Mouse (Mus musculus) liver, embryonic 15.5 days (tissue): ENCODE measurements around the gene Atp9a. TPM values are rescaled to one million over a fixed set of nuclear protein-coding genes. Genes with fewer than 3 reads are reported as not detected.

Experiments
- ATAC-seq: fragments of 200-750 bp; cut with Nextera tagmentation; 2 replicates; pipeline ENCODE4 v1.8.0; 2017; ENCODE audit warnings: moderate number of reproducible peaks, mild to moderate bottlenecking, moderate library complexity; ENCODE audit not compliant: insufficient read depth
- H3K27ac ChIP-seq: fragments of 300-500 bp; sonication (generic); replicated peaks from 2 replicates; pipeline ENCODE4 v1.5.1; 2015; ENCODE audit warnings: mild to moderate bottlenecking, inconsistent platforms
- H3K27me3 ChIP-seq: fragments of 300-500 bp; sonication (generic); 2 replicates; pipeline ENCODE4 v1.6.1; 2015; ENCODE audit warnings: mild to moderate bottlenecking, inconsistent platforms
- H3K36me3 ChIP-seq: fragments of 300-500 bp; sonication (generic); replicated peaks from 2 replicates; pipeline ENCODE4 v1.6.1; 2015; ENCODE audit warnings: moderate library complexity, mild to moderate bottlenecking, inconsistent platforms
- H3K4me1 ChIP-seq: fragments of 300-500 bp; sonication (generic); replicated peaks from 2 replicates; pipeline ENCODE4 v1.6.1; 2015; ENCODE audit warnings: inconsistent platforms
- H3K4me2 ChIP-seq: fragments of 300-500 bp; sonication (generic); 2 replicates; pipeline ENCODE4 v1.6.1; 2015; ENCODE audit warnings: moderate library complexity, mild to moderate bottlenecking, inconsistent platforms
- H3K4me3 ChIP-seq: fragments of 300-500 bp; sonication (generic); replicated peaks from 2 replicates; pipeline ENCODE4 v1.5.1; 2015; ENCODE audit warnings: mild to moderate bottlenecking, inconsistent platforms
- H3K9ac ChIP-seq: fragments of 300-500 bp; sonication (generic); 2 replicates; pipeline ENCODE4 v1.6.1; 2015; ENCODE audit warnings: moderate library complexity, mild to moderate bottlenecking, inconsistent platforms
- H3K9me3 ChIP-seq: fragments of 300-500 bp; sonication (generic); replicated peaks from 2 replicates; pipeline ENCODE4 v1.6.1; 2016; ENCODE audit warnings: inconsistent platforms
- WGBS: fragments of 180-500 bp; shearing (Covaris S2); methylation state at CpG from one replicate; pipeline ENCODE4 v1.1.7; 2015; ENCODE audit warnings: mixed read lengths; ENCODE audit not compliant: insufficient replicate concordance; 5-methylcytosine and 5-hydroxymethylcytosine counted together
- polyA plus RNA-seq: library from polyadenylated mRNA; unstranded; fragments of >200 nt; fragmentation: Nextera tagmentation; extraction: Ambion mirVana; gene quantifications from 2 replicates; pipeline ENCODE4 v1.2.1, GENCODE M21; 2015

The Atp9a gene
- polyA plus RNA-seq, 1 experiment from 2014 or later: 3.3 TPM

GRCm38 (mm10) chr2:168712199-168713176, 29.7 kb downstream of the Atp9a start:
- H3K9ac ChIP-seq: no peak overlapping the region
- H3K27ac ChIP-seq: no peak overlapping the region
- H3K36me3 ChIP-seq: no peaks in the 10 kb centered on the region
- H3K4me1 ChIP-seq: no peaks in the 10 kb centered on the region
- H3K4me2 ChIP-seq: no peak overlapping the region
- no peaks in the 10 kb centered on the region for H3K9me3 ChIP-seq
- H3K27me3 ChIP-seq: no peaks in the 10 kb centered on the region
- H3K4me3 ChIP-seq: no peak overlapping the region
- WGBS: 70% methylated on average over 20 of the region's 20 CpGs
- no peak for ATAC-seq

DNA sequence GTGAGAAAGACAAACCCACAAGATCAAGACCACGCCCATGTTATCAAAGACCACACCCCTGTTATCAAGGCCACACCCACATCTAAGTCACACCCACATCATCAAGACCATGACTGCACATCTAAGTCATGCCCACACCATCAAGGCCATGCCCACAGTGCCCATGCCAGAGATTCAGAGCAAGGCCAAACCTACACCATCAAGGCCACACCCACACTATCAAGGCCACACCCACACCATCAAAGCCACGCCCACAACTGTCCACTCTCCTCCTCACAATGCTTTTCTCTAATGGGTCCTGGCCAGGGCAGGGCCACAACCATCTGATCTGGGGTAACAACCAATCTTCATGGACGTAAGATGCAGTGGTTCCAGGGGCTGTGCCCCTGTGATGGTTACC, 31.2 kb downstream of the Atp9a start:
- Histone ChIP-seq H3K4me2 (no peak overlapping the region), H3K27ac (no peak overlapping the region), H3K36me3 (no peaks in the 10 kb centered on the region), H3K4me3 (no peak overlapping the region), H3K9me3 (no peaks in the 10 kb centered on the region), H3K9ac (no peak overlapping the region), H3K4me1 (no peaks in the 10 kb centered on the region), H3K27me3 (no peaks in the 10 kb centered on the region)
- 43% methylated on average over 3 of the region's 3 CpGs for WGBS
- ATAC-seq: no peak

DNA sequence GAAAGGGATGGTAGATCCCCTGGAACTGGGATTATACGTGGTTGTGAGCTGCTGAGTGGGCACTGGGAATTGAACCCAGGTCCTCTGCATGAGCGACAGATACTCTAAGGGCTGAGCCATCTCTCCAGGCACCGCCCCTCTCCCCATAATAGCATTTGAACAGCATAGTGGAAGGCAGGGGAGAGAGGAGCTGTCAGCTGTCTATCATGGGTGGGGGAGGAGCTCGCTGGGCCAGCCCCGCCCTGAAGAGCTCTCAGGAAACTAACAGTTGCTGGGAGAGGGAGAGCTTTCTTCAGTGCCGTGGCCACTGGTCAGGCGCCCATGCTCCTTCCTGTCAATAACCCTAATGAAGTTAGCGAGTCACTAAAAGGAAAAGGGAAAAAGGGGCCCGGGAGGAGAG, 34.4 kb downstream of the Atp9a start:
- Histone ChIP-seq H3K27me3 (no peaks in the 10 kb centered on the region), H3K4me2 (no peak overlapping the region), H3K9me3 (no peaks in the 10 kb centered on the region), H3K4me1 (no peaks in the 10 kb centered on the region), H3K9ac (no peak overlapping the region), H3K4me3 (no peak overlapping the region), H3K27ac (no peak overlapping the region), H3K36me3 (no peaks in the 10 kb centered on the region)
- WGBS: 35% methylated on average over 9 of the region's 9 CpGs
- no peak for ATAC-seq

- no peak overlapping the region for H3K4me3 ChIP-seq
- WGBS: 59% methylated on average over 13 of the region's 13 CpGs
- no peak overlapping the region for H3K27ac ChIP-seq
- no peak overlapping the region for H3K4me2 ChIP-seq
- no peaks in the 10 kb centered on the region for H3K27me3 ChIP-seq
- no peaks in the 10 kb centered on the region for H3K9me3 ChIP-seq
- no peaks in the 10 kb centered on the region for H3K4me1 ChIP-seq
- no peak for ATAC-seq
- H3K36me3 ChIP-seq: no peaks in the 10 kb centered on the region
- H3K9ac ChIP-seq: no peak overlapping the region
Observed at GRCm38 (mm10) chr2:168702266-168702665, 39.9 kb downstream of the Atp9a start.

DNA sequence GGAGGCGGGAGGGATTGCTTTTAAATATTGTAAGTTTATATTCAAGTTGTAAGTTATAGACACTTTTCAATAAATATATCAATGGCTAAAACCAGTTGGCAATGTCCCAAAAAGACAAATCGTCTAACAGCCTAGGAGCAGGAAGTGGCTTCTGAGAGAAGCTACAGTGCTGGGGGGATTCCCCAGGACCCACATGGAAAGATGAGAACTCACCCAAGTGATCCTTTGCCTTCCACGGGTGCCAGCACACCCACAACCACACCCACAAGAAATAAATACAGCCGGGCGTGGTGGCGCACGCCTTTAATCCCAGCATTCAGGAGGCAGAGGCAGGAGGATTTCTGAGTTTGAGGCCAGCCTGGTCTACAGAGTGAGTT, 47.2 kb downstream of the Atp9a start:
- no peaks in the 10 kb centered on the region for H3K27me3 ChIP-seq
- 75% methylated on average over 7 of the region's 7 CpGs for WGBS
- no peaks in the 10 kb centered on the region for H3K36me3 ChIP-seq
- no peak for ATAC-seq
- no peak overlapping the region for H3K4me3 ChIP-seq
- H3K4me2 ChIP-seq: no peak overlapping the region
- no peaks in the 10 kb centered on the region for H3K9me3 ChIP-seq
- no peaks in the 10 kb centered on the region for H3K4me1 ChIP-seq
- H3K27ac ChIP-seq: no peak overlapping the region
- H3K9ac ChIP-seq: no peak overlapping the region

DNA sequence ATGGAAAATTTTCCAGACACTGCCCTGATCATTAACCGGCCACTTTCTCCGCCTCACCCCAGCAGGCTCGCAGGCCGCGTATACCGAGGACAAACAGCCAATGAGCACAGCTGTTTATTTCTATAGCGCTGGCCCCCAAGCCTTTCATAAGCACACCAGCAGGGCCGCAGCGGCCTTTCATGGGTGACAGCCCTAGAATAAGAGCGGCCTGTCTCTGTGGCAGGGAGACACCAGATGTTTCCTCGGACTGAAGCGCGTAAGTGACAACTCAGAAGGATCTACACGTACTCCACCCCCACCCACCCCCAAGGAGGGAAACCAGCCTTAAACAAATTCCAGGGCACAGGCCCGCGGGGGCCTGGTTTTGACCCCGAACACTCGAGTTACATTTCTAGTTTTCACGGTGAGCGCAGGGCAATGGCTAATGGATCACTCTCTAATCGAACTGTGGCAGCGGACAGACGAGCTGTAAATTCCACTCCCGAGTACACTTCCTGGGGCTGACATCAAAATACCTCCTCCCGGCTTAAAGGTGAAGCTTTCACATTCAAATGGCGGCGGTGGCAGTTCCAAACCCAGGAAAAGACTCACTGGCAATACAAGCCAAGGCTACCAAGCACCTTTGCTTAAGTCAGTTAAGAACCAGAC, 47.7 kb downstream of the Atp9a start:
- no peak overlapping the region for H3K9ac ChIP-seq
- H3K36me3 ChIP-seq: no peaks in the 10 kb centered on the region
- WGBS: 44% methylated on average over 27 of the region's 27 CpGs
- no peak overlapping the region for H3K4me2 ChIP-seq
- H3K9me3 ChIP-seq: no peaks in the 10 kb centered on the region
- no peak overlapping the region for H3K27ac ChIP-seq
- H3K4me3 ChIP-seq: no peak overlapping the region
- H3K4me1 ChIP-seq: no peaks in the 10 kb centered on the region
- no peaks in the 10 kb centered on the region for H3K27me3 ChIP-seq
- no peak for ATAC-seq

- H3K9ac ChIP-seq: no peak overlapping the region
- no peaks in the 10 kb centered on the region for H3K4me1 ChIP-seq
- H3K4me3 ChIP-seq: no peak overlapping the region
- no peak for ATAC-seq
- no peaks in the 10 kb centered on the region for H3K9me3 ChIP-seq
- no peaks in the 10 kb centered on the region for H3K36me3 ChIP-seq
- H3K27me3 ChIP-seq: no peaks in the 10 kb centered on the region
- H3K4me2 ChIP-seq: no peak overlapping the region
- H3K27ac ChIP-seq: no peak overlapping the region
- 41% methylated on average over 6 of the region's 6 CpGs for WGBS
Observed at GRCm38 (mm10) chr2:168691774-168692173, 50.4 kb downstream of the Atp9a start.

- ATAC-seq: no peak
- Histone ChIP-seq H3K27ac (no peak overlapping the region), H3K4me3 (no peak overlapping the region), H3K9ac (no peak overlapping the region), H3K36me3 (no peaks in the 10 kb centered on the region), H3K9me3 (no peaks in the 10 kb centered on the region), H3K4me1 (no peaks in the 10 kb centered on the region; the same call in 1 of the 2 replicates), H3K4me2 (no peak overlapping the region), H3K27me3 (no peaks in the 10 kb centered on the region)
- 68% methylated on average over 12 of the region's 12 CpGs for WGBS
Observed at GRCm38 (mm10) chr2:168687326-168687725, 54.9 kb downstream of the Atp9a start.

GRCm38 (mm10) chr2:168685909-168686308, 56.3 kb downstream of the Atp9a start:
- Histone ChIP-seq H3K27me3 (no peaks in the 10 kb centered on the region), H3K9ac (no peak overlapping the region), H3K4me1 (no peaks in the 10 kb centered on the region; the same call in 1 of the 2 replicates), H3K27ac (no peak overlapping the region), H3K36me3 (no peaks in the 10 kb centered on the region), H3K9me3 (no peaks in the 10 kb centered on the region), H3K4me2 (no peak overlapping the region), H3K4me3 (no peak overlapping the region)
- 79% methylated on average over 9 of the region's 9 CpGs for WGBS
- no peak for ATAC-seq

DNA sequence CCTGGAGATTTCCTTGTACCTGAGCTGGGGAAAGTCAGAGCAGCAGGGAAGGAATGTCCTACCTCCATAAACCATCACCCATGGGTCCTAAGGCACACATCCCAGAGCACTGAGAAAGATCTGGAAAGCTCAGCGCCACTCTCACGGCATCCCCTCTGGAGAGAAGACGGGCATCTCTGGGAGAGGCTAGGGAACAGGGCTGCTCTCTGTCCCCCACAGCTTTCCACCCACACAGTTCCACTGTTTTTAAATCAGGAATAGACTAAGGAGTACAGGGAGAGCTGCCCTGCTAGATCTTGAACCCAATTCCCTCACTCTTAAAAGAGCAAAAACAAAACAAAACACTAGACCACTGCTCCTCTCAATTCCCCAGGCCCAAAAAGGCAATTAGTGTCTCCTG, 57.5 kb downstream of the Atp9a start:
- Histone ChIP-seq H3K36me3 (no peaks in the 10 kb centered on the region), H3K27me3 (no peaks in the 10 kb centered on the region), H3K4me1 (no peaks in the 10 kb centered on the region; the same call in 1 of the 2 replicates), H3K9ac (no peak overlapping the region), H3K4me2 (no peak overlapping the region), H3K9me3 (no peaks in the 10 kb centered on the region), H3K4me3 (no peak overlapping the region), H3K27ac (no peak overlapping the region)
- 78% methylated on average over 3 of the region's 3 CpGs for WGBS
- ATAC-seq: no peak

DNA sequence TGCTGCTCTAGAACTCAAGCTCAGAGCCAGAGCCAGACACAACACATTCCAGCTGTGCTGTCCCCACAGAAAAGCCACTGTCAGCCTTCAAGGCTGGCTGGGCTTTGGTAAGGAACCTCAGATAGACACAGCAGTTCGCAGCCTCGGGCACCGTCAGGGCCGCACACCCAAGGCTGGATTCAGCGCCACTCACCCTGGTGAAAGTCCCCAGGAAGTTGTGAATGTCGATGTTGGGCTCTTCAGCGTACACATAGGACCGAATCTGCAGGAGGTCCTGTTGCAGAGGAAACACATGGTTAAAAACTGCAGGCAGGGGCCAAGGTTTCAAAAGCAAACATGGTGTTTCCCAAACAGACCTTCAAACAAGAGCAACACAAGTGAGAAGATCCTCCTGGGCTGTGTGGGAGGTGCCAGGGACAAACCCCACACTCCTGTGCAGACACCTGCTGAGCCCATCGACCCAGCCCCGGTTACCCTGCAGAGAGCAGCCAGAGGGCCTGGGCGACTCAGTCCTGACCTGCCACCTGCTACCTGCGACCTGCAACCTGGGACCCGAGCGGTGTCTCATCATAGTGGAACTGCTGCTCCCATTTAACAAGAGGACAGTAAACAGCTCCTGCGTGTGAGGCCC, 58.6 kb downstream of the Atp9a start:
- WGBS: 49% methylated on average over 15 of the region's 15 CpGs
- Histone ChIP-seq H3K36me3 (no peaks in the 10 kb centered on the region), H3K27ac (no peak overlapping the region), H3K9ac (no peak overlapping the region), H3K4me2 (no peak overlapping the region), H3K4me3 (no peak overlapping the region), H3K4me1 (no peaks in the 10 kb centered on the region; the same call in 1 of the 2 replicates), H3K9me3 (no peaks in the 10 kb centered on the region), H3K27me3 (no peaks in the 10 kb centered on the region)
- no peak for ATAC-seq
